Mouse (Mus musculus) spleen, adult 18-20 months (tissue): ENCODE measurements around the gene Slc39a3.

ENCODE experiments used
- DNase-seq, 2 experiments: peaks; one replicate each; pipeline ENCODE4 v3.0.0; 2022; ENCODE audit warnings: mixed read lengths in 2 of 2

Slc39a3 gene

DNA sequence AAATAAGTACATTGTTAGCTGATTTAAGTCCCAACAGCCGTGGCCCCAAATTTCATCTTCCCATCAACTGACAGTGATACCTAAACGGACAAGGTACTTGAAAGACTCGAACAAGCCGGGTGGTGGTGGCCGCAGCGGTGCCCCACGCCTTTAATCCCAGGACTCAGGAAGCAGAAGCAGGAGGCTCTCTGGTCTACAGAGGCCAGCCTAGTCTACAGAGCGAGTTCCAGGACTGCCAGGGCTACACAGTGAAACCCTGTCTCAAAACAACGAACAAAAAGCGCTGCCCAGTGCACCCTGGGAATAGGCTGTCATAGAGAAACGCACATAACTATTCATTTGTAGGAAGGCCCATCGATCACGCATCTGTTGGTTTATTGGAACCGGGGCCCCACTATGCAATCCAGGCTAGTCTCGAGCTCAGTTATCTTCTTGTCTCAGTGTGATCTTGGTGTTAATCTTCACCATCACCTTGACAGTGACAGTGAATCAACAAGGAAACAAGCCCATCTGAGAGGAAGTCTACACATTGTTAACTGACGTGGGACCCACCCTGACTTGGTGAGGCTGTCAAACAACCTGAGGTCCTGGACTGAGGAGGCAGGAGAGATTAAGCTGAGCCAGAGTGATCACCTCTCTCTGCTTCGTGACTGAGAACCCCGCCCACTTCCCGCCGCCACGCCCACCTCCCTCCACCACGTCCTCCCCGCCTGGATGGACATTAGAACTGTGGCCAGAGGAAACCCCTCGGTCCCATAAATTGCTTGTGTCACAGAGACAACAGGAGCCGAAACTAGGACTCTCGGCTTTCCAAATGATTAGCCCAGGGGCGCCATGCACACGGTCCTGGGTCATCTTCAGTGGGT, 36.8 kb downstream of the Slc39a3 start:
- no peak for DNase-seq

DNA sequence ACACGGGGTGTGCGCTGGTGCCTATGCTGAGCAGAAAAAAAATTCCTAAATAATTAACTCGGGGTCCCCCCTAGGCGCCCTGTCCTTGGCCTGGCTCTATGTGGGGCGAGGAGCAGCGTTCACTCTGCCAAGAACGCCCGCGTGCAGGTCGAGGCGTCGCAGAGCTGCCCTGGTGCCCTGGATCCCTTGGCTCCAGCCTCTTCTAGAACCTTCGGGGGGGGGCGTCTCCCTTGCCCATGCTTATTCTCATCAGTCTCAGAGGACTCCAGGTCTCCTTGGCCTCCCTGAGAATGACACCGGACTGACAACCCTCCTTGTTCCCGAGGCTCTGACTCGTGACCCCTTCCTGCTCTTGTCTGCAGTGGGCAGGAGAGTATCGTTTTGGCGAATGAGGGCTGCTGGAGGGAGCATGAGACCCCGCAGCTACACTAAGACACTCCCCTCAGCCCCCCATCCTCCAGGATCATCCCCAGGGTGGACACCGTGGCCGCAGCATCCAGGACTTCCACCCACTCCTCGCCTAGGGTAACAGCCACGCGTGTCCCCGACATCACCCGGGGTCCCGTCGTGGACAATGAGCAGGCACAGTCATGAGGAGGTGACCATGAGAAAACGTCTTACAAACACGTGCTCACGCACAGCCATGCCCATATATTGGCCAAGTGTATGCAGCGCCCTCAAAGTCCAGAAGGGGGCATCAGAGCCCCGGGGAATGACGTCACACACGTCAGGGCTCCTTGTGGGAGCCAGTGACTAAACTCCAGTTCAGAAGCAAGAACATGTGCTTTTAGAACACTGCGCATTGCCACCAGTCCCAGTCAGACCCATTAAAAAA, 37.6 kb downstream of the Slc39a3 start:
- DNase-seq, result peak; percentile 72 to 84

DNA sequence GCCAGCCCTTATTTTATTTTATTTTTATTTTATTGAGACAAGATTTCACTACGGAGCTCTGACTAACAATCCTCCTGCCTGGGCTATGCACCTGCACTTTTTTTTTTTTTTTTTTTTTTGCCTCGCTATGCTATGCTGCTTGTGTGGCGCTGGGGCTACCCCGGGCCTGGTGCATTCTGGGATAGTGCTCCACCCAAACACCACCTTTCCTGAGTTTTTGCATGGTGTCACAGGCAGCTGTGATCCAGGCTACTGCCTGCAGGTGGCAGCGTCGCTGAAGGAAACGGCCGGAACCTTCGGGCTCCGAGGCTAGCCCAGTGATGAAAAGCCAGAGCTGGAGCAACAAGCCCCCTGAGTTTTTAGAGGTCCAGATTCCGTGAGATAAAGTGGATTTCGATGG, 38.4 kb downstream of the Slc39a3 start:
- DNase-seq, result peak; percentile 38 to 52

DNA sequence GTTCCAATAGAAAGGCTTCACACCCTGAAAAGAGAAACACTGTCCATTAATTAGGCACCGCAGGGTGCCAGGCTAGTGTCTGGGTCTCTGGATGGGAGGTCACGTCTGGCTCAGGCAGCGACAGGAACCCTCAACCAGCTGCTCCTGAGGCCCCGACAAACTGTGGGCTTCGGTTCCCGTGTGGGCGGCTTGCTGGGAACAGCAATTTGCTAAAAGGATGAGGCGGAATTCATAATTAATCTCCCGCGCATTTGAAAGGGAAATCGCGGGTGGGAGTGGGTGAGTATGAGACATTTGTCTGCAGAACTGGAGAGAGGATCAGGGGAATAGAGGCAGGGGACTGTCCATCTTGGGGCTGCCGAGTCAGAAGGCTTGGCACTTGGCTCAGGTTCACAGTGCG, 39.2 kb downstream of the Slc39a3 start:
- DNase-seq, result no peak

DNA sequence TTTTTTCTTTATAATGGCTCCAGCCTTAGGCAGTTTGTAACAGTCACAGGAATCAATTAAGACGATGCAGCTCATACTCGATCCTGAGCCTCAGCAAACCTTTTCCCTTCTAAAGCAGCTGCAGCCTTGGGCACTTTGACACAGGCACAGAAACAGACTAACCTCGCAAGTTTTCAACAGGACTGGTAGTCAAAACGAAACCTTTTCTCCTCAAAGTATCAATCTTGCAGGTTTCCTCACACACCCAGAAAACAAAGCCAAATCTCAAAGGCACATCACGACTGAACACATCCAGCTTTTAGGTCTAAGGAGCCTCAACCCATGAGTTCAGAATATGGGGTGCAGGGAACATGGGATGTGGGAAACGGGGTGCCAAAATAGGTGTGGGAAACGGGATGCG, 39.9 kb downstream of the Slc39a3 start:
- no peak for DNase-seq

DNA sequence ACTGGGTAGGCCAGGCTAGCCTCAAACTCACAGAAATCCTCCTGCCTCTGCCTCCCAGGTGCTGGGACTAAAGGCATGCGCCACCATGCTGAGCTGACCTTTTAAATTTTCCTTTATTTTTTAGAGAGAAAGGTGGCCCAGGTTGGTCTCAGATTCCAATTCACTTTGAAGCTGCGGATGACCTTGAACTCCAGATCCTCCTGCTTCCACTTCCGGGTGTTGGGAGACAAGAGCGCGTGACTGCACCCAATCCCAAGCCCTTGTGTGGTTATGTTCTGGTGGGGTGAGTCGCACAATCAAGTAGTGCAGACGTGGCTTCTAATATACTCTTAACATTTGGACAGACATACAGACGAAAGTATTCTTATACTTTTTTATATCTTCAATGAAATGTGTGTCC, 40.7 kb downstream of the Slc39a3 start:
- no peak for DNase-seq

DNA sequence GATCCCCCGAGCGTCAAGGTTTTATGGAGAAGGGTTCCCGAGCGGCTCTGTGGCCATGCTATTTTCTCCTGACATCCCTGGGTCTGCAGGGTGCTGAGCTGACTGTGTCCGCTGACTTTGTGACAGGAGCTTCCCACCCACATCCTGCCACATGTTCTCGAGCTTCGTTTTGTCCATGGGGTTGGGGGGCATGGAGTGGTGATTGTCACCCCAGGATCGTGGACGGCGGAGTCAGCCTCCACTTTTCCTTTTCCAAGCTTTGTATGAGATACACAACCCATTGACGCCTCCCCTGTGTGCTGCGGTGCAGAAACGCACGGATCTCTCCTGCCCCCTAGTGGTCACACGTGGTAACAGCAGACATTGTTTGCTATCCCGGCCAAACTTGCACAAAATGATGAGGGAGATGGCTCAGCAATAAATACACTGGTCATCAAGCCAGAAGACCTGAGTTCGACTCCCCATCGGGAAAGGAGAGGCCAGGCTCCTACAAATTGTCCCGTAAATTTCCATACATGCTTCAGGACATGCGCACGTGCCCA, 42.1 kb downstream of the Slc39a3 start:
- peak; percentile 58 to 81 for DNase-seq

DNA sequence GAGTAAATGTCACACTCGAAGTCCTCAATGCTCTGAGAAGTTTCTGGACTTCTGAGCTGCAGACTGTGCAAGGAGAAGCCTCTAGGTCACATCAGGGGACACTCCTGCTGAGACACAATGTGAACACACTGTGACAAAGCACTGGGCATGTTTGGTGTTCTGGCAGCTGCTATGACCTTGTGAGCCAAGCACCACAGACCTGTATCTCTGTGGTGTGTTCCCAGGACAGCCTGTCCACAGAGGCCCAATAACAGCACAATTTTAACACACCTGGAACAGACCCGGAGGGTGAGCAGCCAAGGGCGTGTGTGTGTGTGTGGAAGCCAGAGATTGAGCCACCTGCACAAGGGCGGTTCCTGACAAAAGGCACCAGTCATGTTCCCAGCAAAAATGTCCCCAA, 42.6 kb downstream of the Slc39a3 start:
- no peak for DNase-seq

DNA sequence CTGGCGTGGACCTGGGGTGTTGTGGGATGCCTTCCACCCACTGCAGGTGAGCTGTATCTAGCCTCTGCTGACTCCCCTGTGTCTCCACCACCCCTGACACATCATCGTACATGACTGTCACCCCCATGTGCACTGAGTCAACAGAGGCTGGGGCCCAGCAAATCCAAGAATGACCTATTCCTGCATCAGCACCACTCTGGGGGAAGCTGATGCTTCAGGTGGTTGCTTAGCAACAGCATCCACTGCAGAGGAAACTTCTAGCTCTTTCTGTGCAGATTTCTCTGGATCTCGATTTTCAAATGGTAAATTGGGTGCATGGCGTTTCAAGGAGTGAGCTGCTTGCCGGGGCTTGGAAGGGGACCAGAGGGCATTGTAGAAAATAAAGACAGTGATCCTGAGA, 44.0 kb downstream of the Slc39a3 start:
- DNase-seq, result no peak

DNA sequence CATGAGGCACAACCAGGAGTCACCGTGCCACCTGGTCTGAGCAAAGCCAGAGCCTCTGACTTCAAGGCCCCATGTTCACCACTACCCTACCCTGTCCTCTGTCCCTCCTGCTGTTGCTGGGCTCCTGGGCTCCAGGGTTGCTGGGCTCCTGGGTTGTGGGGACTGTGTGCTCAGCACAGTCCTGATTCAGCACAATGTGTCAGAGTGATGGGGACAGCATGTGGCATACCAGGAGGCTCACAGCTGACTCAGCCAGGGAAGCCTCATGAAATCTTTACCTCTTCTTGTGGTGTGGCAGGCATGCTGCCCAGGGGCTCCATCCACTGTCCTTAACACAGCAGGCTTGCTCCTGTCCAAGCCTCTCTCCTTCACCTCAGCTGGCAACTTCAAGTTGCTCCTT, 45.3 kb downstream of the Slc39a3 start:
- DNase-seq, result no peak

DNA sequence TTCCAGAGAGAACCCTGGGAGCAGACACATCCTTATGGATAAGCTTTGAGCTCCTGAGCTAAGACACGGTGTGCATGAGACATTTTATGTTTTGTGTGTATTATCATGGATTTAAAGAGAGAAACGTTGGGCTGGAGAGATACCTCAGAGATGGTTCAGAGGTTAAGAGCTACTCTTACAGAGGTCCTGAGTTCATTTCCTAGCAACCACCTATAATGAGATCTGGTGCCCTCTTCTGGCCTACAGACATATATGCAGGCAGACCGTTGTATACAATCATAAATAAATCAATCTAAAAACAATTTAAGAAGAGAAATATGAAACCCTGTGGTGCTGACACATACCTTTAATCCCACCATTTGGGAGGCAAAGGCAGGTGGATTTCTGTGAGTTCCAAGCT, 46.2 kb downstream of the Slc39a3 start:
- no peak for DNase-seq

DNA sequence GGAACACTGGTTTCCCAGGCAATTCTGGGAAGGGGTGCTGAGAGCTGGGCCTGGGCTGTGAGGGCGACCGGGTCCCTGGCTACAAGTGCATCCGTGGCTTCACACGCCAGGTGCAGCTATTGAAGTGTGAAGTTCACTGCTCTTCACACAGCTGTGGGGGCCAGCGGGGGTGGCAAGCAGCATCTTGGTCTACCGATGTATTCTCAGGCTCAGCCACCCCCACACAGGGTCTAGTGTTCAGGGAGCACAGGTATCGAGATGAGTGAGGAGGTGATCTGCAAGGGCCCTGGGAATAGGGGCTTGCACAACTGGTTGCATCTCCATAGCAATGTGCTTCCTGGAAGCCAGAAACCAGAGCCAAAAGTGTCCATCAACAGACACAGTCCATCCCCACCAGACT, 46.8 kb downstream of the Slc39a3 start:
- peak; percentile 55 to 57 for DNase-seq

DNA sequence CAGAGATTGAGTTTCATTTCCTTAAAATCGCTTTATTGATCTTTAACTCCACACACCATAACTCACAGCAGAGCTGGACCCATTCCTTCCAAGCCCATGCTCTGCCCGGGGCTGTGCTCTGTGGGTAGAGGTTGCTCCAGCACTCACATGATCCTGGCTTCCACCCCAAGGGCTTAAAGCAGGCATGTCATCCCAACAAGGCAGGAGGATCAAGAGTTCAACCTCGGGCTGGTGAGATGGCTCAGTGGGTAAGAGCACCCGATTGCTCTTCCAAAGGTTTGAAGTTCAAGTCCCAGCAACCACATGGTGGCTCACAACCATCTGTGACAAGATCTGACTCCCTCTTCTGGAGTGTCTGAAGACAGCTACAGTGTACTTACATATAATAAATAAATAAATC, 47.4 kb downstream of the Slc39a3 start:
- DNase-seq, result peak in 1 of 2 experiments; percentile 32

DNA sequence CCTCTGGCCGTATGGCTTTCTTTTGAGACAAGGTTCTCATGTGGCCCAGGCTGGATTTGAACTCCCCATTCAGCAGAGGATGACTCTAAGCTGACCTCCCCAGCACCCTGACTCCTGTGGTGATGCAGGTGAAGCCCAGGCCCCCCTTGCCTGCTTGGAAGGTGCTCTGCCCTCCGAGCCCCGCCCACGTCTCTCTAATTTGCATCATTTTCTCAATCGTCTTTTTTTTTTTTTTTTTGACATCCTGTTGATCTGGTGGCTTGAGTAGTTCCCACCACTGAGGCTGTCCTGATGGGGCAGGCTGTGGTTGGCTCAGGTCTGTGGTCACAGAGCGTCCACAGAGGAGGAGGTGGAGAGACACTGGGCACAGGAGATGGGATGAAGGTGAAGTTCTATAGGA, 47.8 kb downstream of the Slc39a3 start:
- peak; percentile 58 to 68 for DNase-seq

DNA sequence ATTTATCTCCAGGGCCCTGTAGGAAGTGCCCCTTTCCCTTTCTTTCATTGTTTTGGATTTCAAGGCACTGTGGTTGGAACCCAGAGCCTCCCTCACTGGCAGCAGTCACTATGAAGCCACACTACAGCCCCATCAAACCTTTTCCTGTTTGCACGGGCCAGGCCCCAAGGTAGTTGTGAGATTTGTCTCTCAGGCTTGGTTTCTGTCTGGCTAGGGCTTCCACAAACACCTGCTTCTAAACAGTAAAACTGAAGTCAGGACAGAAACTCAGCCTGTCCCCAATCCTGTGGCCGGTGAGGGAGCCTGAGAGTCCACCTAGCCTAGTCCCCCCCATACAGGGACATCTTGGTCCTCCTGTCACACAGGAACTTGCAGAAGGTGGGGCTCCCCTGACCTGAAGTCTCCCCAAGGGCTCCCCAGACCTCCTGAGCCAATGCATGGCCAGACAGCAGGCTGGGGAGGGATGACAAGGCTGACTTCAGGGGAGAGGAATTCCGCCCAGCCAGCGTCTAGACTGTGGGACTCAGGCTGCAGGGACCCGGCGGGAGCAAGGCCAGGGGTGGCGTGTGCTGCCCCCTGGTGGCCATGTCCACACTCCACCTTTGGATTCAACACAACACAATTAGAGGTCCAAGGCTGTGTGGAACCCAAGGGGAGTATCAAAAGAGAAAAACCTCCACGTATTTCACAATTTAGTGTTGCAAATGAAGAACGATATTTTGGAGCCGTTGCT, 49.4 kb downstream of the Slc39a3 start:
- DNase-seq, result peak; percentile 61 to 79

DNA sequence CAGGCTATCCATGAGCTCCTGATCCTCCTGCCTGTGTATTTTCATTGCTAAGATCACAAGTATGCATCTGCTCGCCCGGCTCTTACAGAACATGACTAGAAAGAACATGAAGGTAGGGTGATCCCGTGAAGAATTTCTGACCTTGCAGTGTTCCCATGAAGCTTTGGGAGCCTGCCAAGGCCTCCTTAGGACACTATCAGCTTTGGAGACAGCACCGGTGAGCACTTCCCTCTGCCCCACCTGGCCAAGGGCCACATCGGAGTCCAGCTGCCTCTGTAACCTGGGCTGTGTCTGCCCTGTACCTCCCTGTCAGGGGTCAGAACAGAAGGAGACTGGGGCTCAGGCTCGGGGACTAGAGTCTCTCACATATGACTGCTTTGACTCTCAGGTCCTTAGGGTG, 50.5 kb downstream of the Slc39a3 start:
- DNase-seq, result no peak

DNA sequence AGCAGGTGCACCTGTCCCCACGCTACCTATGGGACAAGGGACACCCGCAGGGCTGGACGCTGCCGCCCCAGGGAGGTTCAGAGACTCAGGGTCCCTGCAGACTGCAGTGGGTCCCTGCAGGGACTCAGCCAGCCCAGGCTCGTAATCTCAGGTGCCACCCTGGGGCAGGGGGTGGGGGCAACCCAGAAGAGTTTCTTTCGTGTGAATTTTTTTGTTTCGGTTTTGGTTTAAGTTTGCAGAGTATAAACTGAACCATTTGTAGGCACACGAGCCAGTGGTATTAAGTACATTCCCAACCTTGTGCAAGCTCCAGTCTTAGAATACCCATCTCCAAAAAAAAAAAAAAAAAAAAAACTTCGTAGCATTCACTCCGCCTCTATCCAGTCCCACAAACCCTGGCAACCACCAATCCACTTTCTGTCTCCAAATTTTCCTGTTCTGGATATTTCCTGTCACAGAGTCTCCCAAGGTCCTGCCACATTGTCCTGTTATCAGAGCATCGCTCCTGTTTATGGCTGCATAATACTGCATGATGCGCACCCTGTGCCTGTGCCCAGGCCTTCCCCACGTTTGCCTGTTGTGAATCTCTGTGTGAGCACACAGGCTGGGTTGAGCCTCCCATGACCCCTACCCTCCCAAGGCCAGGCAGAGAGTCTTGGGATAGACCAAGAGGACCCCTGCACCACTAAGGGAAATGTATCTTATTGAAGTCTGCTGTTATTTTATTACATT, 51.1 kb downstream of the Slc39a3 start:
- no peak for DNase-seq

DNA sequence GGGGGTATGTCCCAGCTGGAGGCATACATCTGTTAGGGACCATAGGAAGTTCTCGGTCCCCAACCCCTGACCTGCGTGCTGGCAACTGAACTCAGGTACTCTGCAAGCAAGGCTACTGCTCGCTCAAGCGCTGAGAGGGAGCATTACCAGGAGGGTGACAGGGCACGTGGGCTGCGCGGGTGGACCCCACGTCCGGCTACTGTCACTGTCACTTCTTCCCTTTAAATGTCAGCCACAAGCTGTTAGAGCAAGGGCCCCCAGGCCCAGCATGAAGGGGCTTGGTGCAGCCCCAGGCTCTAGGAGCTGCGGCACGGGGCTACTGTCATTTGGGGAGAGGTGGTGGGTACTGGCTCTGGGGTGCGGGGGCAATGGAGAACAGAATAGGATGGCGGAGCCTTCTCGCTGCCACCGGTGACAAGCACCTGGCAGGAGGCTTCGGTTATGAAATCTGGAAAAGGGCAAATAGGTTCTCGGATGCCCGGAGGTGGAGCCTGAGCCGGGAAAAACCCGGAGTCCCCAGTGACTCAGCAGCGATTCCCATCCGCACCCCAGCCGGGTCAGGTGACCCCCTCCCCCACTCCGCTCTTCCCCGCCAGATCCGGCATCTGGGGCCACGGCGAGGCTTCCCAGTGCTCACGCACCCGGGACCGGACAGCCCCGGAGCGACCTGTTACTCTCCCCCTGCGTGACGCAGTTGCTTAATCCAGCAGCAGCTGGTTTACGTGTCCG, 51.8 kb downstream of the Slc39a3 start:
- DNase-seq, result peak; percentile 27 to 53

DNA sequence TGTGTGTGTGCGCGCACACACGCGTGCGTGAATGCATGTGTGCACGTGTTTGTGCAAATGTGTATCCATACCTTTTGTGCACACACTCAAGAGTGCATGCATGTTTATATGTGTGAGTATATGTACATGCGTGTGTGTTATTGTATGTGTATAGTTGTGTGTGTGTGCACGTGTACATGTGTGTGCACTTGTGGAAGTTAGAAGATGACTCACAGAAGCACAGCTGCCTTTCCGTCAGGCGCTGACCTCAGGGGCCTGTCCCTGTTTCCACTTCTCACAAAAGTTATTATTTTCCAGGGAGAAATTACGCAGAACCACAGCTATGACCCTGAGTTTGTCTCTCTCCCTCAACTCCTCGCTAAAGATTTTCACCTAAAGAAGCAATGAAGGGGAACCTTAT, 53.0 kb downstream of the Slc39a3 start:
- no peak for DNase-seq

DNA sequence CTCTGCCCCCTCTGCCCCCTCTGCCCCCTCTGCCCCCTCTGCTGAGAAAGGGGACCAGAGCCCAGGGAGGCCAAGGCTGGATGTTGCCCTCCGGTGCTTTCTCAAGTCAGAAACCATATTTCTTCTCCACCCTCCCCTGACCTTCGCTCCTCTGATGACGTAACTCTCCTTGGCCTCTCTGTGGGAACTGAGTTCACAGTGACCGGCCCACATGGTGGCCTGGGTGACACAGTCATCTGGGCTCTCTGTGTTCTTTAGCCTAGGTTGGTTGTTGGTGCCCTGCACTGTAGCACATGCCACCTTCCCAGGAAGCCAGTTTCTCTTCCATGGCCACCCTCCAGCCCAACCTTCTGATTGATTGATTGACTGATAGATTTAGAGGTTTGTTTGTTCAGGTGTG, 54.8 kb downstream of the Slc39a3 start:
- no peak for DNase-seq

DNA sequence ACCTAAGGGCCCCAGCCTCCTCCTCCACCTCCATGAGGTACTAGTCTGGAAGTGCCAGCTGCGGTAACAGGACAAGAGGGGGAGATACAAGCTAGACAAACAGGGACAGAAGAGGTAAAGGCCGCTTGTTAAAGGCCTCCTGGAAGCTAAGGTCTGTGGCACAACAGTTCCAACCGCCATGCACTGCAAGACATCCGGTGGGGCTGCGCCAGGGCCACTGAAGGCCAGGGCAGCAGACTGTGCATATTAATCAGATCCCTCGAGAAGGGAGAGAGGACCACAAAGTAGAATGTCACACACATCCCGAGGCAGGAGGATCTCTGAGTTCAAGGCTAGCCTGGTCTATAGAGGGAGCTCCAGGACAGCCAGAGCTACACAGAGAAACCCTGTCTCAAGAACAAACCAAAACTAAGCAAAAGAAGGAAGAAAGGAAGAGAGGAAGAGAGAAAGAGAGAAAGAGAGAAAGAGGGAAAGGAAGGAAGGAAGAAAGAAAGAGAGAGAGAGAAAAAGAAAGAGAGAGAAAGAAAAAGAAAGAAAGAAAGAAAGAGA, 55.6 kb downstream of the Slc39a3 start:
- no peak for DNase-seq
